Mouse (Mus musculus) C2C12 (cell line): ENCODE measurements around the gene Car7. TPM values are rescaled to one million over a fixed set of nuclear protein-coding genes. Genes with fewer than 3 reads are reported as not detected.

ENCODE experiments used
- H3K27me3 ChIP-seq: one replicate; pipeline ENCODE4 v1.6.1; 2011; ENCODE audit not compliant: control insufficient read depth, insufficient read depth, insufficient read length
- H3K36me3 ChIP-seq: one replicate; pipeline ENCODE4 v1.6.1; 2011; ENCODE audit not compliant: control insufficient read depth, insufficient read depth
- H3K4me3 ChIP-seq: one replicate; pipeline ENCODE4 v1.5.1; 2011; ENCODE audit warnings: mild to moderate bottlenecking, control low read depth; ENCODE audit not compliant: poor library complexity, insufficient read depth, severe bottlenecking
- H3K79me2 ChIP-seq: one replicate; pipeline ENCODE4 v1.6.1; 2011; ENCODE audit not compliant: control insufficient read depth, insufficient read depth
- H3K79me3 ChIP-seq: one replicate; pipeline ENCODE4 v1.6.1; 2011; ENCODE audit warnings: low read depth, control low read depth
- H3ac ChIP-seq: one replicate; pipeline ENCODE3; 2011; ENCODE audit warnings: low read depth; ENCODE audit not compliant: control insufficient read depth, insufficient read length
- CEBPB ChIP-seq: IDR thresholded peaks from one replicate; pipeline ENCODE4 v1.6.1; 2011; ENCODE audit warnings: low read depth, mild to moderate bottlenecking, control low read depth, moderate library complexity
- CTCF ChIP-seq: IDR thresholded peaks from one replicate; pipeline ENCODE4 v1.5.1; 2011; ENCODE audit not compliant: control insufficient read depth, insufficient read depth, insufficient read length
- FOSL1 ChIP-seq: IDR thresholded peaks from one replicate; pipeline ENCODE4 v1.8.0; 2011; ENCODE audit warnings: mild to moderate bottlenecking, low read length; ENCODE audit not compliant: poor library complexity, insufficient read depth, severe bottlenecking
- MAX ChIP-seq: IDR thresholded peaks from one replicate; pipeline ENCODE4 v1.6.1; 2011; ENCODE audit warnings: mild to moderate bottlenecking, control low read depth
- MYOD1 ChIP-seq: IDR thresholded peaks from one replicate; pipeline ENCODE4 v1.6.1; 2011; ENCODE audit warnings: low read depth; ENCODE audit not compliant: control insufficient read depth, insufficient read length
- MYOG ChIP-seq: IDR thresholded peaks from one replicate; pipeline ENCODE4 v1.6.1; 2011; ENCODE audit not compliant: control insufficient read depth, insufficient read length; ENCODE audit errors: extremely low read depth
- USF1 ChIP-seq: IDR thresholded peaks from one replicate; pipeline ENCODE4 v1.6.1; 2011; ENCODE audit warnings: low read depth, mild to moderate bottlenecking, control low read depth, moderate library complexity
- polyA plus RNA-seq: library from polyadenylated mRNA; unstranded; fragments of >200 nt; fragmentation: generic; extraction: Trizol; gene quantifications from one replicate; pipeline ENCODE4 v1.2.1, GENCODE M21; 2012; ENCODE audit warnings: missing spikeins

Gene Car7
- polyA plus RNA-seq, 1 experiment: 0.16 TPM

DNA sequence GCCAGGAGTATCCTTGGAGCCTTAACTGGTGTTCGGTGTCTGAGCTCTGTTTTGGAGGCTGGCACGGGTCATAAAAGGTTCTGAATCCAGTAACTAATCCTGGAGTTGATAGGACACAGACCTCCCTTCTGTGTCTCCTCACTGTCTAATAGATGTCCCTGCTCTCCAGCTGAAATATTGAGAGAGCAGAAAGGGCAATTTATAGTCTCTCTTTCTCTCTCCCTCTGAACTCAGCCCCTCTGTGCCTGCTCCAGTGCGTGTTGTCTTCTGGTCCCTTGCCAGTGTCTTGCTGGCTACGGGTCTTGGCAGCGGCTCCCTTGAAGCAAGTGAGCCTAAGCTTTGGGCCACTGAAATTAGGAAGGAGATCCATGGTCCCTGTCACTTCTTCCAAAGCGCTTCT, 63.2 kb downstream of the Car7 start:
- H3K79me3 ChIP-seq: peaks cover 1% of the 10 kb centered on the region
- H3K36me3 ChIP-seq: peaks cover 25% of the 10 kb centered on the region
- H3K79me2 ChIP-seq: peaks cover 7% of the 10 kb centered on the region

GRCm38 (mm10) chr8:104598496-104598895, 64.0 kb downstream of the Car7 start:
- no peaks in the 10 kb centered on the region for H3K79me3 ChIP-seq
- H3K36me3 ChIP-seq: peaks cover 21% of the 10 kb centered on the region
- H3K4me3 ChIP-seq: no peak overlapping the region
- no peak overlapping the region for H3ac ChIP-seq
- no peaks in the 10 kb centered on the region for H3K27me3 ChIP-seq
- no peak for TF ChIP-seq MYOG
- TF ChIP-seq MAX: no peak
- no peak for TF ChIP-seq FOSL1
- TF ChIP-seq CEBPB: no peak
- TF ChIP-seq CTCF: no peak
- TF ChIP-seq USF1: no peak
- TF ChIP-seq MYOD1: no peak
- peaks cover 6% of the 10 kb centered on the region for H3K79me2 ChIP-seq

More for the DNA sequence above, 63.2 kb downstream of the Car7 start:
- H3K4me3 ChIP-seq: no peak overlapping the region
- TF ChIP-seq MYOD1 (no peak), USF1 (no peak), FOSL1 (no peak), MYOG (no peak), MAX (no peak), CTCF (no peak), CEBPB (no peak)
- H3K27me3 ChIP-seq: no peaks in the 10 kb centered on the region
- no peak overlapping the region for H3ac ChIP-seq

Other genes starting within 250 kb of the Car7 start
- not detected for gene Cmtm2a, start 241.5 kb upstream of the Car7 start, polyA plus RNA-seq
- not detected for gene Gm45711, start 224.6 kb upstream of the Car7 start, polyA plus RNA-seq
- not detected for gene Cmtm1, start 224.5 kb upstream of the Car7 start, polyA plus RNA-seq
- gene Gm11020, start 213.1 kb upstream of the Car7 start, polyA plus RNA-seq: not detected
- not detected for gene Cmtm2b, start 212.5 kb upstream of the Car7 start, polyA plus RNA-seq
- 86.5 TPM for gene Cmtm3, start 195.3 kb upstream of the Car7 start, polyA plus RNA-seq
- 11.3 TPM for gene Cmtm4, start 138.9 kb upstream of the Car7 start, polyA plus RNA-seq
- gene Dync1li2, start 91.6 kb upstream of the Car7 start, polyA plus RNA-seq: 26.8 TPM
- not detected for gene Terb1, start 24.8 kb upstream of the Car7 start, polyA plus RNA-seq
- 13.8 TPM for gene Nae1, start 52 bp upstream of the Car7 start, polyA plus RNA-seq
- gene Pdp2, start 56.8 kb downstream of the Car7 start, polyA plus RNA-seq: 2.6 TPM
- gene Cdh16, start 89.7 kb downstream of the Car7 start, polyA plus RNA-seq: not detected
- gene Rrad, start 96.6 kb downstream of the Car7 start, polyA plus RNA-seq: 8.5 TPM
- gene Ciao2b, start 107.3 kb downstream of the Car7 start, polyA plus RNA-seq: 180 TPM
- gene Ces2a, start 199.3 kb downstream of the Car7 start, polyA plus RNA-seq: not detected